Mouse (Mus musculus): ENCODE measurements around the gene Tmpo. TPM values are rescaled to one million over a fixed set of nuclear protein-coding genes. Genes with fewer than 3 reads are reported as not detected.

The Tmpo gene
- total RNA-seq, 1 experiment from 2014 or later: 544 TPM

- no peak for ATAC-seq (replicated peaks; ENCODE audit: low read depth, poor library complexity, severe bottlenecking)
Observed at GRCm38 (mm10) chr10:91162511-91163163, 18.5 kb downstream of the Tmpo start.

- no peak for ATAC-seq (replicated peaks; ENCODE audit: low read depth, poor library complexity, severe bottlenecking)
Observed at GRCm38 (mm10) chr10:91162077-91162476, 19.0 kb downstream of the Tmpo start.

- ATAC-seq (replicated peaks; ENCODE audit: low read depth, poor library complexity, severe bottlenecking): no peak
Observed at GRCm38 (mm10) chr10:91161006-91161405, 20.1 kb downstream of the Tmpo start.

GRCm38 (mm10) chr10:91158442-91158841 lies 22.7 kb downstream of the Tmpo start:
- ATAC-seq (replicated peaks; ENCODE audit: low read depth, poor library complexity, severe bottlenecking): no peak

GRCm38 (mm10) chr10:91156338-91156737 lies 24.8 kb downstream of the Tmpo start:
- no peak for ATAC-seq (replicated peaks; ENCODE audit: low read depth, poor library complexity, severe bottlenecking)

- ATAC-seq (replicated peaks; ENCODE audit: low read depth, poor library complexity, severe bottlenecking): no peak
Observed at GRCm38 (mm10) chr10:91153894-91154503, 27.1 kb downstream of the Tmpo start.

- no peak for ATAC-seq (replicated peaks; ENCODE audit: low read depth, poor library complexity, severe bottlenecking)
Observed at GRCm38 (mm10) chr10:91145413-91145812, 35.7 kb downstream of the Tmpo start.

- ATAC-seq (replicated peaks; ENCODE audit: low read depth, poor library complexity, severe bottlenecking): 0 out of 2 replicates have a peak, but pooled peaks have one; percentile 1
Observed at GRCm38 (mm10) chr10:91143313-91144230, 37.5 kb downstream of the Tmpo start.

GRCm38 (mm10) chr10:91142654-91143191 lies 38.4 kb downstream of the Tmpo start:
- ATAC-seq (replicated peaks; ENCODE audit: low read depth, poor library complexity, severe bottlenecking): peak; percentile 38

GRCm38 (mm10) chr10:91141564-91141963 lies 39.6 kb downstream of the Tmpo start:
- ATAC-seq (replicated peaks; ENCODE audit: low read depth, poor library complexity, severe bottlenecking): peak; percentile 67

- no peak for ATAC-seq (replicated peaks; ENCODE audit: low read depth, poor library complexity, severe bottlenecking)
Observed at GRCm38 (mm10) chr10:91139148-91139766, 41.9 kb downstream of the Tmpo start.

- ATAC-seq (replicated peaks; ENCODE audit: low read depth, poor library complexity, severe bottlenecking): peak; percentile 79
Observed at GRCm38 (mm10) chr10:91138317-91138716, 42.8 kb downstream of the Tmpo start.

GRCm38 (mm10) chr10:91137400-91137799 lies 43.7 kb downstream of the Tmpo start:
- peak; percentile 65 for ATAC-seq (replicated peaks; ENCODE audit: low read depth, poor library complexity, severe bottlenecking)

- no peak for ATAC-seq (replicated peaks; ENCODE audit: low read depth, poor library complexity, severe bottlenecking)
Observed at GRCm38 (mm10) chr10:91135302-91135972, 45.7 kb downstream of the Tmpo start.

- no peak for ATAC-seq (replicated peaks; ENCODE audit: low read depth, poor library complexity, severe bottlenecking)
Observed at GRCm38 (mm10) chr10:91131565-91131964, 49.5 kb downstream of the Tmpo start.

GRCm38 (mm10) chr10:91130792-91131191 lies 50.3 kb downstream of the Tmpo start:
- no peak for ATAC-seq (replicated peaks; ENCODE audit: low read depth, poor library complexity, severe bottlenecking)

GRCm38 (mm10) chr10:91128551-91129160 lies 52.5 kb downstream of the Tmpo start:
- ATAC-seq (replicated peaks; ENCODE audit: low read depth, poor library complexity, severe bottlenecking): no peak

- no peak for ATAC-seq (replicated peaks; ENCODE audit: low read depth, poor library complexity, severe bottlenecking)
Observed at GRCm38 (mm10) chr10:91127395-91127794, 53.7 kb downstream of the Tmpo start.

All from common myeloid progenitor, adult 5-6 weeks (primary cell).